16 mouse cellular contexts compared by ENCODE assay signal in genomic region chr2:28395391-28395790, GRCm38 (mm10).
"Had no signal": no experiment of that assay in that cellular context is flagged by ENCODE, and none has a peak within 500 bp of the region (broad histone marks: within the 10 kb centered on the region; RNA-seq: fewer than 3 reads in every experiment).

No protein-coding gene starts in this region.

- ATAC-seq: hindbrain, postnatal 0 days; intestine, embryonic 15.5 days; intestine, postnatal 0 days had no signal

- DNase-seq: gastrocnemius, adult 2 months; gastrocnemius, postnatal 10 days; gastrocnemius, postnatal 25 days; heart, adult 11 months; heart, adult 2 months; heart, postnatal 14 days; heart, postnatal 36 days; kidney, adult 18-20 months; kidney, adult 8-10 months; kidney, postnatal 10 days; kidney, postnatal 25 days; kidney, postnatal 4 days; liver had no signal
